Mouse (Mus musculus) lung, embryonic 16.5 days (tissue): ENCODE results near the gene Dram2. TPM values are rescaled to one million over a fixed set of nuclear protein-coding genes. Genes with fewer than 3 reads are reported as not detected.
"Not testable (repeated sequence)": the region's sequence is repeated elsewhere in the genome, so short reads cannot be mapped to it uniquely, and the experiment has no call there.

ENCODE experiments used
- ATAC-seq: fragments of 200-750 bp; cut with Nextera tagmentation; 2 replicates; pipeline ENCODE4 v1.8.0; 2017; ENCODE audit warnings: low read depth, mild to moderate bottlenecking, moderate library complexity
- H3K27ac ChIP-seq: fragments of 300-500 bp; sonication (generic); 2 replicates; pipeline ENCODE4 v1.5.1; 2014; ENCODE audit warnings: mild to moderate bottlenecking, control low read depth, low read length
- H3K27me3 ChIP-seq: fragments of 300-500 bp; sonication (generic); 2 replicates; pipeline ENCODE4 v1.6.1; 2014; ENCODE audit warnings: low read depth, low read length, mixed read lengths; ENCODE audit not compliant: control insufficient read depth, insufficient read depth
- H3K36me3 ChIP-seq: fragments of 300-500 bp; sonication (generic); 2 replicates; pipeline ENCODE4 v1.6.1; 2014; ENCODE audit warnings: low read length; ENCODE audit not compliant: control insufficient read depth, insufficient read depth
- H3K4me1 ChIP-seq: fragments of 300-500 bp; sonication (generic); replicated peaks from 2 replicates; pipeline ENCODE4 v1.6.1; 2014; ENCODE audit warnings: low read length, mixed read lengths; ENCODE audit not compliant: control insufficient read depth, insufficient read depth
- H3K4me2 ChIP-seq: fragments of 300-500 bp; sonication (generic); 2 replicates; pipeline ENCODE4 v1.6.1; 2014; ENCODE audit warnings: low read depth, low read length, control low read depth
- H3K4me3 ChIP-seq: fragments of 300-500 bp; sonication (generic); 2 replicates; pipeline ENCODE4 v1.5.1; 2014; ENCODE audit warnings: mild to moderate bottlenecking, low read length, control low read depth
- H3K9ac ChIP-seq: fragments of 300-500 bp; sonication (generic); 2 replicates; pipeline ENCODE4 v1.6.1; 2014; ENCODE audit warnings: low read length, control low read depth
- H3K9me3 ChIP-seq: fragments of 300-500 bp; sonication (generic); 2 replicates; pipeline ENCODE4 v1.6.1; 2016; ENCODE audit warnings: low read length; ENCODE audit not compliant: control insufficient read depth
- WGBS: fragments of 180-500 bp; shearing (Covaris S2); extraction: QIAGEN DNeasy Blood & Tissue Kit; methylation state at CpG from one replicate; pipeline ENCODE4 v1.1.7; 2014; 5-methylcytosine and 5-hydroxymethylcytosine counted together
- polyA plus RNA-seq: library from polyadenylated mRNA; unstranded; fragments of >200 nt; fragmentation: Nextera tagmentation; extraction: Ambion mirVana; gene quantifications from 2 replicates; pipeline ENCODE4 v1.2.1, GENCODE M21; 2015

The Dram2 gene
- polyA plus RNA-seq, 1 experiment from 2014 or later: 91.8 TPM

- not testable (repeated sequence) for H3K4me1 ChIP-seq, H3K9ac ChIP-seq, H3K9me3 ChIP-seq, ATAC-seq, H3K4me2 ChIP-seq, H3K27ac ChIP-seq, H3K27me3 ChIP-seq, H3K4me3 ChIP-seq, H3K36me3 ChIP-seq
- WGBS: 79% methylated on average over 4 of the region's 4 CpGs
Measured at GRCm38 (mm10) chr3:106593631-106594030, 46.0 kb downstream of the Dram2 start.

GRCm38 (mm10) chr3:106618103-106618502, 70.5 kb downstream of the Dram2 start:
- H3K9ac ChIP-seq: no peak overlapping the region
- no peaks in the 10 kb centered on the region for H3K4me1 ChIP-seq
- no peaks in the 10 kb centered on the region for H3K36me3 ChIP-seq
- 71% methylated on average over 1 of the region's 1 CpGs for WGBS
- H3K9me3 ChIP-seq: no peaks in the 10 kb centered on the region
- no peak overlapping the region for H3K27ac ChIP-seq
- no peak for ATAC-seq
- no peaks in the 10 kb centered on the region for H3K27me3 ChIP-seq
- H3K4me2 ChIP-seq: no peak overlapping the region
- no peak overlapping the region for H3K4me3 ChIP-seq

Other genes with a start within 250 kb of the Dram2 start
- gene Chil6, start 141.6 kb upstream of the Dram2 start, polyA plus RNA-seq: not detected in 2 replicates
- 14.8 and 17.0 TPM in 2 replicates for gene Dennd2d, start 65.4 kb upstream of the Dram2 start, polyA plus RNA-seq
- gene Cept1, start within 50 bp of the Dram2 start, polyA plus RNA-seq: 69.2 and 74.8 TPM in 2 replicates
- gene Lrif1, start 137.2 kb downstream of the Dram2 start, polyA plus RNA-seq: 14.8 and 17.9 TPM in 2 replicates
- 10.3 and 10.5 TPM in 2 replicates for gene Cd53, start 242.4 kb downstream of the Dram2 start, polyA plus RNA-seq